Mouse (Mus musculus): ENCODE measurements around the gene Stox2. TPM values are rescaled to one million over a fixed set of nuclear protein-coding genes. Genes with fewer than 3 reads are reported as not detected.

Stox2 gene
- polyA plus RNA-seq (2021; fragmentation: Nextera tagmentation), result 10.2 and 11.3 TPM in 2 replicates
- long read RNA-seq, experiment 1, partial matches to known transcripts, result 17 of 29 reads
- long read RNA-seq, experiment 1, other reads (novel, unspliced or antisense), result 12 of 29 reads
- long read RNA-seq, experiment 2, full-length matches to known transcripts, result 16 of 62 reads
- long read RNA-seq, experiment 2, partial matches to known transcripts, result 19 of 62 reads
- long read RNA-seq, experiment 2, other reads (novel, unspliced or antisense), result 27 of 62 reads

DNA sequence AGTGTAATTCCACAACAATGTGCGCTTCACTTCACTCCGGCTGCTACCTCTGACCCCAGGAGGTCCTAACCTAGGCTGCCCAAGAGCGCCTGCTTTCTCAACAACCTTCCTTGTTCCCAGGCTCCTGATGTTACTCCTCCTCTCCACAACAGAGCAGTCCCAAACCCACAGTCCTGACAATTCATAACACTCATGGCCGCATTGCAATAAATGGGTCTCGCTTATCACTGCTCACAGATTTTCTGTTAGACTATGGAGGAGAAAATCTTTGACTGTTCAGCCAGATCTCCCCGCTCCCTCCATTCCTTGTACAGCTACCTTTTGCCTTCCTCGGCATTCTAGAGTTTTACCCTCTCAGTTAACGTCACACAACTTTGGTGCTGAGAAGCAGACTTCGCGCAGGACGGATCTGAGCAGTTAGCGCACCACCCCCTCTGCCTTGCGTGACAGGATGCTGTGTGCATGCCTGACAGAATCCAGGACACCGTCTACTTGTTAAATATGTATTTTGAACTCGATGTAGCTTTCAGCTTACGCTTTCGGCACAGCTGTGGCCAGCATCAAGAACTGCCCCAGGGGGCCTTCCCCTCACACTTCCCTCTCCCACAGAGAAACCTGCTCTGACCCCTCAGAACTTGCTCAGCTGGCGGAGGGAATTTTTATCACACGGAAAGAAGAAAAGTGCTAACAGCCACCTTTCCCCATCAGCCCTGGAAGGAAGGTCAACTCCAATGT lies at the start of gene Stox2:
Gene Stox2 (minus strand): TSS at position 51 of the 735 bp plus-strand sequence.

Other genes with a start within 250 kb of the Stox2 start
- 19.3 and 19.5 TPM in 2 replicates for gene Trappc11, start 87.1 kb upstream of the Stox2 start, polyA plus RNA-seq (2021; fragmentation: Nextera tagmentation)
- gene Rwdd4a, start 87.3 kb upstream of the Stox2 start, polyA plus RNA-seq (2021; fragmentation: Nextera tagmentation), result 17.3 and 18.4 TPM in 2 replicates
- gene Ing2, start 229.2 kb upstream of the Stox2 start, polyA plus RNA-seq (2021; fragmentation: Nextera tagmentation), result 5.7 and 6.8 TPM in 2 replicates